Mouse (Mus musculus) C2C12 (cell line): ENCODE measurements around the gene Tyw1.

Source experiments
- CEBPB ChIP-seq: IDR thresholded peaks from one replicate; pipeline ENCODE4 v1.6.1; 2011; ENCODE audit warnings: low read depth, mild to moderate bottlenecking, control low read depth, moderate library complexity
- CTCF ChIP-seq: IDR thresholded peaks from one replicate; pipeline ENCODE4 v1.5.1; 2011; ENCODE audit not compliant: control insufficient read depth, insufficient read depth, insufficient read length
- FOSL1 ChIP-seq: IDR thresholded peaks from one replicate; pipeline ENCODE4 v1.8.0; 2011; ENCODE audit warnings: mild to moderate bottlenecking, low read length; ENCODE audit not compliant: poor library complexity, insufficient read depth, severe bottlenecking
- MAX ChIP-seq: IDR thresholded peaks from one replicate; pipeline ENCODE4 v1.6.1; 2011; ENCODE audit warnings: mild to moderate bottlenecking, control low read depth
- MYOG ChIP-seq: IDR thresholded peaks from one replicate; pipeline ENCODE4 v1.6.1; 2011; ENCODE audit not compliant: control insufficient read depth, insufficient read length; ENCODE audit errors: extremely low read depth

DNA sequence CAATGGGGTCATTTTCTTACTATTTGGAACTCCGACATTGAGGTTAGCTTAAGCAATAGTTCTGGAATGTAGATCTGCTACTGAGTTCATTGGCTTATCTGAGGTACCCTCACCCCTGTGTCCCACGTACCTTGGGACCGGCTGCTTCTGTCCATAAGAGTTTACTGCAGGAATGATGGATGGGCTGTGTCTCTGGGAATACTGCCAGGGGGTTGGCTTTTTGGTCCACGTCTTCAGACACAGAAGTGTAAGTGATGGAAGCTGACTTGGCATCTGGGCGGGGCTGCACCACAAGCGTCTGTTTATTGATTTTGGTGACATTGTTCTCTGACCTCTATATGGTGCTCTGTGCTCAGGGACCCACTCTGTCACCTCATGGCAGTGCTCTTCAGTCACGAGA is 55.4 kb downstream of the Tyw1 start:
- TF ChIP-seq CTCF (no peak), MAX (no peak), FOSL1 (no peak), CEBPB (no peak), MYOG (no peak)
